ENCODE assay signal across 10 mouse cellular contexts in genomic region chr4:141421423-141421822, GRCm38 (mm10). TPM values are rescaled to one million over a fixed set of nuclear protein-coding genes. Genes with fewer than 3 reads are reported as not detected.
DNase-seq lines count a peak whose midpoint lies in the region; ATAC-seq and TF ChIP-seq lines count a peak whose summit lies in the region.
"Had no signal": no experiment of that assay in that cellular context is flagged by ENCODE, and none has a peak within 500 bp of the region (broad histone marks: within the 10 kb centered on the region; RNA-seq: fewer than 3 reads in every experiment).

No protein-coding gene starts in this region.

- H3K4me1 ChIP-seq in kidney, embryonic 16.5 days (ENCODE audit: insufficient read depth, low read length), result peaks cover 39% of the 10 kb centered on the region
- peaks cover 5% of the 10 kb centered on the region for H3K4me1 ChIP-seq in kidney, adult 2 months (ENCODE audit: control insufficient read depth, insufficient read depth, low read length)
- peaks cover 5% of the 10 kb centered on the region for H3K4me1 ChIP-seq in embryonic facial prominence, embryonic 14.5 days (ENCODE audit: control insufficient read depth, insufficient read depth, low read length)
- H3K4me1 ChIP-seq in heart, embryonic 16.5 days (ENCODE audit: control insufficient read depth, insufficient read depth, low read length), result peaks cover 28% of the 10 kb centered on the region

- WGBS in kidney, embryonic 16.5 days, result 44% methylated on average over 14 of the region's 14 CpGs
- 64% methylated on average over 14 of the region's 14 CpGs for WGBS in kidney, adult 2 months
- 65% methylated on average over 8 of the region's 14 CpGs for WGBS in embryonic facial prominence, embryonic 14.5 days
- 15% methylated on average over 14 of the region's 14 CpGs for WGBS in heart, embryonic 16.5 days

- H3K9me3 ChIP-seq in kidney, embryonic 16.5 days (ENCODE audit: low read length), result no peaks in the 10 kb centered on the region
- no peaks in the 10 kb centered on the region; the same call in 1 of the 2 replicates for H3K9me3 ChIP-seq in embryonic facial prominence, embryonic 14.5 days (ENCODE audit: control insufficient read depth, low read length)
- no peaks in the 10 kb centered on the region for H3K9me3 ChIP-seq in heart, embryonic 16.5 days (replicated peaks; ENCODE audit: control insufficient read depth, low read length)
- H3K9me3 ChIP-seq: megakaryocyte, embryonic 14.5 days had no signal

- no peaks in the 10 kb centered on the region; the same call in 1 of the 2 replicates for H3K27me3 ChIP-seq in kidney, embryonic 16.5 days (ENCODE audit: insufficient read depth, low read length)
- no peaks in the 10 kb centered on the region for H3K27me3 ChIP-seq in kidney, adult 2 months (replicated peaks; ENCODE audit: control insufficient read depth, insufficient read depth, low read length)
- H3K27me3 ChIP-seq in embryonic facial prominence, embryonic 14.5 days (replicated peaks; ENCODE audit: control insufficient read depth, insufficient read depth, low read length), result no peaks in the 10 kb centered on the region
- H3K27me3 ChIP-seq in heart, embryonic 16.5 days (ENCODE audit: control insufficient read depth, insufficient read depth, low read length), result no peaks in the 10 kb centered on the region

- no peak for DNase-seq in kidney, adult 2 months
- DNase-seq in embryonic facial prominence, embryonic 14.5 days (ENCODE audit: low spot score), result peak; percentile 14
- peak; percentile 47 for DNase-seq in ovary, postnatal 14 days (ENCODE audit: low spot score)
- no peak for DNase-seq in frontal cortex, postnatal 25 days (ENCODE audit: low spot score in 2 of 2)
- DNase-seq in left cerebral cortex, adult 11 months (ENCODE audit: low spot score), result no peak

- TF ChIP-seq POLR2A in kidney, adult 2 months (IDR thresholded peaks at IDR 0.05; ENCODE audit: low read depth, low read length), result no peak

- H3K36me3 ChIP-seq in kidney, embryonic 16.5 days (ENCODE audit: insufficient read depth, low read length), result no peaks in the 10 kb centered on the region
- H3K36me3 ChIP-seq in kidney, adult 2 months (ENCODE audit: control insufficient read depth, insufficient read depth, low read length), result no peaks in the 10 kb centered on the region
- no peaks in the 10 kb centered on the region for H3K36me3 ChIP-seq in embryonic facial prominence, embryonic 14.5 days (ENCODE audit: control insufficient read depth, insufficient read depth, low read length)
- no peaks in the 10 kb centered on the region for H3K36me3 ChIP-seq in heart, embryonic 16.5 days (ENCODE audit: control insufficient read depth, insufficient read depth)

- no peak for ATAC-seq in kidney, embryonic 16.5 days (ENCODE audit: low FRiP score, low TSS enrichment)
- no peak for ATAC-seq in embryonic facial prominence, embryonic 14.5 days (ENCODE audit: low read depth)
- peak; percentile 72 for ATAC-seq in heart, embryonic 16.5 days (replicated peaks; ENCODE audit: extremely low read depth, insufficient read depth, low FRiP score)
- no peak for ATAC-seq in activated CD4-positive, CD25-positive, alpha-beta regulatory T cell, adult 4 months

- no peak overlapping the region for H3K27ac ChIP-seq in kidney, embryonic 16.5 days (ENCODE audit: low read length)
- H3K27ac ChIP-seq in kidney, adult 2 months (ENCODE audit: insufficient read depth, low read depth, low read length), result no peak overlapping the region
- no peak overlapping the region for H3K27ac ChIP-seq in embryonic facial prominence, embryonic 14.5 days (replicated peaks; ENCODE audit: low read depth, low read length)
- peak overlapping the region; percentile 100 for H3K27ac ChIP-seq in heart, embryonic 16.5 days (ENCODE audit: low read length)

- no peak overlapping the region for H3K4me3 ChIP-seq in kidney, embryonic 16.5 days (ENCODE audit: low read length)
- H3K4me3 ChIP-seq in kidney, adult 2 months (ENCODE audit: insufficient read depth, low read depth, low read length), result no peak overlapping the region
- H3K4me3 ChIP-seq in embryonic facial prominence, embryonic 14.5 days (ENCODE audit: low read depth, low read length), result no peak overlapping the region
- peak overlapping the region; percentile 83 for H3K4me3 ChIP-seq in heart, embryonic 16.5 days (ENCODE audit: low read length)
- H3K4me3 ChIP-seq: megakaryocyte, embryonic 14.5 days had no signal

- peak overlapping the region; percentile 48 for H3K9ac ChIP-seq in kidney, embryonic 16.5 days (replicated peaks; ENCODE audit: low read length)
- H3K9ac ChIP-seq in embryonic facial prominence, embryonic 14.5 days (ENCODE audit: low read depth, low read length), result no peak overlapping the region
- H3K9ac ChIP-seq in heart, embryonic 16.5 days (ENCODE audit: low read length), result peak overlapping the region; percentile 98

- H3K4me2 ChIP-seq in kidney, embryonic 16.5 days (replicated peaks; ENCODE audit: low read depth, low read length), result no peak overlapping the region
- no peak overlapping the region for H3K4me2 ChIP-seq in embryonic facial prominence, embryonic 14.5 days (ENCODE audit: low read depth, low read length)
- H3K4me2 ChIP-seq in heart, embryonic 16.5 days (ENCODE audit: low read depth, low read length), result peak overlapping the region; percentile 76

- no peak for TF ChIP-seq CTCF in kidney, adult 2 months (conservative IDR thresholded peaks at IDR 0.05; ENCODE audit: insufficient read depth, insufficient read length, low read depth, low read length)

RNA-seq across cellular contexts. Expression of gene Hspb7, which starts 0.8 kb away (rescaled TPM):
- polyA plus RNA-seq in kidney, embryonic 16.5 days (2015; fragmentation: Nextera tagmentation; extraction: Ambion mirVana), result 0.58 and 0.80 TPM in 2 replicates
- polyA plus RNA-seq in kidney, adult 2 months (2012; rRNA removed), result 2.9 and 9.5 TPM in 2 replicates
- polyA plus RNA-seq in embryonic facial prominence, embryonic 14.5 days (2014; fragmentation: Nextera tagmentation; extraction: Ambion mirVana), result 3.4 and 8.8 TPM in 2 replicates
- 224 and 293 TPM in 2 replicates for polyA plus RNA-seq in heart, embryonic 16.5 days (2015; fragmentation: Nextera tagmentation; extraction: Ambion mirVana)
- not detected for polyA plus RNA-seq in activated CD4-positive, CD25-positive, alpha-beta regulatory T cell, adult 4 months (2017; shearing (Covaris generic))

RNA-seq across cellular contexts. Expression of gene Clcnkb, which starts 5.6 kb away (rescaled TPM):
- polyA plus RNA-seq in kidney, embryonic 16.5 days (2015; fragmentation: Nextera tagmentation; extraction: Ambion mirVana), result 34.2 and 48.4 TPM in 2 replicates
- polyA plus RNA-seq in kidney, adult 2 months (2012; rRNA removed), result 286 and 318 TPM in 2 replicates
- not detected in 2 replicates for polyA plus RNA-seq in embryonic facial prominence, embryonic 14.5 days (2014; fragmentation: Nextera tagmentation; extraction: Ambion mirVana)
- polyA plus RNA-seq in heart, embryonic 16.5 days (2015; fragmentation: Nextera tagmentation; extraction: Ambion mirVana), result 0.34 and 0.49 TPM in 2 replicates
- not detected for polyA plus RNA-seq in activated CD4-positive, CD25-positive, alpha-beta regulatory T cell, adult 4 months (2017; shearing (Covaris generic))
- polyA plus RNA-seq: large intestine, adult 2 months had no signal

RNA-seq across cellular contexts. Expression of gene Srarp, which starts 14.5 kb away (rescaled TPM):
- not detected in 2 replicates for polyA plus RNA-seq in kidney, embryonic 16.5 days (2015; fragmentation: Nextera tagmentation; extraction: Ambion mirVana)
- polyA plus RNA-seq in kidney, adult 2 months (2012; rRNA removed), result 0.11 and 0.14 TPM in 2 replicates
- not detected in 2 replicates for polyA plus RNA-seq in embryonic facial prominence, embryonic 14.5 days (2014; fragmentation: Nextera tagmentation; extraction: Ambion mirVana)
- polyA plus RNA-seq in heart, embryonic 16.5 days (2015; fragmentation: Nextera tagmentation; extraction: Ambion mirVana), result not detected in 2 replicates
- polyA plus RNA-seq in activated CD4-positive, CD25-positive, alpha-beta regulatory T cell, adult 4 months (2017; shearing (Covaris generic)), result not detected

RNA-seq across cellular contexts. Expression of gene Clcnka, which starts 22.9 kb away (rescaled TPM):
- polyA plus RNA-seq in kidney, embryonic 16.5 days (2015; fragmentation: Nextera tagmentation; extraction: Ambion mirVana), result 14.7 and 17.8 TPM in 2 replicates
- 99.3 and 105 TPM in 2 replicates for polyA plus RNA-seq in kidney, adult 2 months (2012; rRNA removed)
- polyA plus RNA-seq in embryonic facial prominence, embryonic 14.5 days (2014; fragmentation: Nextera tagmentation; extraction: Ambion mirVana), result 1.2 and 1.3 TPM in 2 replicates
- 0.11 TPM in 1 of 2 replicates, not detected in the other for polyA plus RNA-seq in heart, embryonic 16.5 days (2015; fragmentation: Nextera tagmentation; extraction: Ambion mirVana)
- polyA plus RNA-seq in activated CD4-positive, CD25-positive, alpha-beta regulatory T cell, adult 4 months (2017; shearing (Covaris generic)), result not detected
- polyA plus RNA-seq: large intestine, adult 2 months had no signal

RNA-seq across cellular contexts. Expression of gene Zbtb17, which starts 23.0 kb away (rescaled TPM):
- 41.7 and 43.1 TPM in 2 replicates for polyA plus RNA-seq in kidney, embryonic 16.5 days (2015; fragmentation: Nextera tagmentation; extraction: Ambion mirVana)
- 23.4 and 28.9 TPM in 2 replicates for polyA plus RNA-seq in kidney, adult 2 months (2012; rRNA removed)
- 22.0 and 28.7 TPM in 2 replicates for polyA plus RNA-seq in embryonic facial prominence, embryonic 14.5 days (2014; fragmentation: Nextera tagmentation; extraction: Ambion mirVana)
- 22.2 and 26.1 TPM in 2 replicates for polyA plus RNA-seq in heart, embryonic 16.5 days (2015; fragmentation: Nextera tagmentation; extraction: Ambion mirVana)
- 10 to 100 TPM; 13.6 to 16.3 TPM for polyA plus RNA-seq in activated CD4-positive, CD25-positive, alpha-beta regulatory T cell, adult 4 months (2017; shearing (Covaris generic))

Comparison
In these comparisons a context has a peak if more than half of its experiments do, and no peak if none do; other contexts are left out.
1. DNase-seq: peak in embryonic facial prominence, embryonic 14.5 days (single experiment) and ovary, postnatal 14 days (single experiment); none in kidney, adult 2 months (single experiment), frontal cortex, postnatal 25 days (0 of 2) and left cerebral cortex, adult 11 months (single experiment).
2. RNA of gene Hspb7, which starts 0.8 kb away (polyA plus RNA-seq): 224 to 293 TPM in heart, embryonic 16.5 days; 2.9 to 9.5 TPM in kidney, adult 2 months, 3.4 to 8.8 TPM in embryonic facial prominence, embryonic 14.5 days, 0.58 to 0.80 TPM in kidney, embryonic 16.5 days and not detected in activated CD4-positive, CD25-positive, alpha-beta regulatory T cell, adult 4 months; every median in the first group is over 10 times any median in the second.
3. RNA of gene Clcnkb, which starts 5.6 kb away (polyA plus RNA-seq): 286 to 318 TPM in kidney, adult 2 months and 34.2 to 48.4 TPM in kidney, embryonic 16.5 days; 0.34 to 0.49 TPM in heart, embryonic 16.5 days, not detected in embryonic facial prominence, embryonic 14.5 days and not detected in activated CD4-positive, CD25-positive, alpha-beta regulatory T cell, adult 4 months; every median in the first group is over 10 times any median in the second.